Mouse (Mus musculus): ENCODE data around the gene Lif. TPM values are rescaled to one million over a fixed set of nuclear protein-coding genes. Genes with fewer than 3 reads are reported as not detected.

The Lif gene
- polyA plus RNA-seq, 1 experiment from 2014 or later, result 0.30 TPM

GRCm38 (mm10) chr11:4299191-4299590 is 41.8 kb downstream of the Lif start:
- Histone ChIP-seq H3K27me3 (ENCODE audit: control insufficient read depth, insufficient read depth, low read length) (no peaks in the 10 kb centered on the region), H3K36me3 (ENCODE audit: control insufficient read depth, insufficient read depth, low read length) (no peaks in the 10 kb centered on the region), H3K9ac (replicated peaks; ENCODE audit: low read depth, low read length) (no peak overlapping the region), H3K4me3 (ENCODE audit: low read depth, low read length) (no peak overlapping the region), H3K4me2 (replicated peaks; ENCODE audit: low read depth, low read length) (no peak overlapping the region), H3K27ac (ENCODE audit: low read length) (no peak overlapping the region), H3K9me3 (ENCODE audit: control insufficient read depth, low read depth, low read length) (no peaks in the 10 kb centered on the region), H3K4me1 (ENCODE audit: control insufficient read depth, insufficient read depth, low read length) (peaks cover 8% of the 10 kb centered on the region; the same call in 1 of the 2 replicates)
- no peak for ATAC-seq (ENCODE audit: insufficient number of reproducible peaks, insufficient read depth, low FRiP score, low read depth)
- 33% methylated on average over 12 of the region's 12 CpGs for WGBS

GRCm38 (mm10) chr11:4299735-4300474 is 42.5 kb downstream of the Lif start:
- no peaks in the 10 kb centered on the region for H3K36me3 ChIP-seq (ENCODE audit: control insufficient read depth, insufficient read depth, low read length)
- H3K4me1 ChIP-seq (ENCODE audit: control insufficient read depth, insufficient read depth, low read length), result peaks cover 8% of the 10 kb centered on the region; the same call in 1 of the 2 replicates
- no peak overlapping the region for H3K4me2 ChIP-seq (replicated peaks; ENCODE audit: low read depth, low read length)
- no peak overlapping the region for H3K4me3 ChIP-seq (ENCODE audit: low read depth, low read length)
- H3K27me3 ChIP-seq (ENCODE audit: control insufficient read depth, insufficient read depth, low read length), result no peaks in the 10 kb centered on the region
- H3K27ac ChIP-seq (ENCODE audit: low read length), result no peak overlapping the region
- no peaks in the 10 kb centered on the region for H3K9me3 ChIP-seq (ENCODE audit: control insufficient read depth, low read depth, low read length)
- WGBS, result 68% methylated on average over 14 of the region's 14 CpGs
- ATAC-seq (ENCODE audit: insufficient number of reproducible peaks, insufficient read depth, low FRiP score, low read depth), result no peak
- H3K9ac ChIP-seq (replicated peaks; ENCODE audit: low read depth, low read length), result no peak overlapping the region

- ATAC-seq (ENCODE audit: insufficient number of reproducible peaks, insufficient read depth, low FRiP score, low read depth), result no peak
- H3K27ac ChIP-seq (ENCODE audit: low read length), result no peak overlapping the region
Observed at GRCm38 (mm10) chr11:4300683-4301082, 43.3 kb downstream of the Lif start.

GRCm38 (mm10) chr11:4302363-4302913 is 45.1 kb downstream of the Lif start:
- Histone ChIP-seq H3K27ac (ENCODE audit: low read length) (peak overlapping the region; percentile 7; the same call in 1 of the 2 replicates), H3K9me3 (ENCODE audit: control insufficient read depth, low read depth, low read length) (no peaks in the 10 kb centered on the region), H3K4me3 (ENCODE audit: low read depth, low read length) (no peak overlapping the region), H3K4me1 (ENCODE audit: control insufficient read depth, insufficient read depth, low read length) (peaks cover 3% of the 10 kb centered on the region; the same call in 1 of the 2 replicates), H3K27me3 (ENCODE audit: control insufficient read depth, insufficient read depth, low read length) (no peaks in the 10 kb centered on the region), H3K4me2 (replicated peaks; ENCODE audit: low read depth, low read length) (no peak overlapping the region), H3K9ac (replicated peaks; ENCODE audit: low read depth, low read length) (no peak overlapping the region), H3K36me3 (ENCODE audit: control insufficient read depth, insufficient read depth, low read length) (no peaks in the 10 kb centered on the region)
- 24% methylated on average over 5 of the region's 5 CpGs for WGBS
- ATAC-seq (ENCODE audit: insufficient number of reproducible peaks, insufficient read depth, low FRiP score, low read depth), result peak; percentile 33; the same call in 1 of the 2 replicates

More at GRCm38 (mm10) chr11:4300683-4301082, 43.3 kb downstream of the Lif start:
- peaks cover 3% of the 10 kb centered on the region; the same call in 1 of the 2 replicates for H3K4me1 ChIP-seq (ENCODE audit: control insufficient read depth, insufficient read depth, low read length)
- H3K27me3 ChIP-seq (ENCODE audit: control insufficient read depth, insufficient read depth, low read length), result no peaks in the 10 kb centered on the region
- H3K9ac ChIP-seq (replicated peaks; ENCODE audit: low read depth, low read length), result no peak overlapping the region
- no peaks in the 10 kb centered on the region for H3K36me3 ChIP-seq (ENCODE audit: control insufficient read depth, insufficient read depth, low read length)
- H3K4me3 ChIP-seq (ENCODE audit: low read depth, low read length), result no peak overlapping the region
- no peak overlapping the region for H3K4me2 ChIP-seq (replicated peaks; ENCODE audit: low read depth, low read length)
- H3K9me3 ChIP-seq (ENCODE audit: control insufficient read depth, low read depth, low read length), result no peaks in the 10 kb centered on the region
- WGBS, result 82% methylated on average over 3 of the region's 3 CpGs

- WGBS, result 57% methylated on average over 9 of the region's 9 CpGs
- H3K27ac ChIP-seq (ENCODE audit: low read length), result no peak overlapping the region; the same call in 1 of the 2 replicates
- no peak for ATAC-seq (ENCODE audit: insufficient number of reproducible peaks, insufficient read depth, low FRiP score, low read depth)
Observed at GRCm38 (mm10) chr11:4303033-4303432, 45.7 kb downstream of the Lif start.

GRCm38 (mm10) chr11:4304203-4304602 is 46.8 kb downstream of the Lif start:
- Histone ChIP-seq H3K4me2 (replicated peaks; ENCODE audit: low read depth, low read length) (no peak overlapping the region), H3K36me3 (ENCODE audit: control insufficient read depth, insufficient read depth, low read length) (no peaks in the 10 kb centered on the region), H3K9ac (replicated peaks; ENCODE audit: low read depth, low read length) (no peak overlapping the region), H3K27ac (ENCODE audit: low read length) (no peak overlapping the region), H3K4me1 (ENCODE audit: control insufficient read depth, insufficient read depth, low read length) (peaks cover 11% of the 10 kb centered on the region), H3K27me3 (ENCODE audit: control insufficient read depth, insufficient read depth, low read length) (no peaks in the 10 kb centered on the region), H3K4me3 (ENCODE audit: low read depth, low read length) (no peak overlapping the region), H3K9me3 (ENCODE audit: control insufficient read depth, low read depth, low read length) (no peaks in the 10 kb centered on the region)
- no peak for ATAC-seq (ENCODE audit: insufficient number of reproducible peaks, insufficient read depth, low FRiP score, low read depth)
- 79% methylated on average over 4 of the region's 4 CpGs for WGBS

More at GRCm38 (mm10) chr11:4303033-4303432, 45.7 kb downstream of the Lif start:
- no peaks in the 10 kb centered on the region for H3K9me3 ChIP-seq (ENCODE audit: control insufficient read depth, low read depth, low read length)
- H3K4me3 ChIP-seq (ENCODE audit: low read depth, low read length), result no peak overlapping the region
- peaks cover 3% of the 10 kb centered on the region; the same call in 1 of the 2 replicates for H3K4me1 ChIP-seq (ENCODE audit: control insufficient read depth, insufficient read depth, low read length)
- no peaks in the 10 kb centered on the region for H3K36me3 ChIP-seq (ENCODE audit: control insufficient read depth, insufficient read depth, low read length)
- H3K4me2 ChIP-seq (replicated peaks; ENCODE audit: low read depth, low read length), result no peak overlapping the region
- H3K27me3 ChIP-seq (ENCODE audit: control insufficient read depth, insufficient read depth, low read length), result no peaks in the 10 kb centered on the region
- no peak overlapping the region for H3K9ac ChIP-seq (replicated peaks; ENCODE audit: low read depth, low read length)

- no peak overlapping the region for H3K4me3 ChIP-seq (ENCODE audit: low read depth, low read length)
- WGBS, result 95% methylated on average over 4 of the region's 4 CpGs
- ATAC-seq (ENCODE audit: insufficient number of reproducible peaks, insufficient read depth, low FRiP score, low read depth), result no peak
Observed at GRCm38 (mm10) chr11:4305090-4305489, 47.7 kb downstream of the Lif start.

GRCm38 (mm10) chr11:4306086-4306485 is 48.7 kb downstream of the Lif start:
- H3K9ac ChIP-seq (replicated peaks; ENCODE audit: low read depth, low read length), result no peak overlapping the region
- peaks cover 11% of the 10 kb centered on the region for H3K4me1 ChIP-seq (ENCODE audit: control insufficient read depth, insufficient read depth, low read length)
- no peak overlapping the region for H3K4me2 ChIP-seq (replicated peaks; ENCODE audit: low read depth, low read length)
- H3K36me3 ChIP-seq (ENCODE audit: control insufficient read depth, insufficient read depth, low read length), result no peaks in the 10 kb centered on the region
- WGBS, result 54% methylated on average over 2 of the region's 2 CpGs
- no peak for ATAC-seq (ENCODE audit: insufficient number of reproducible peaks, insufficient read depth, low FRiP score, low read depth)
- H3K9me3 ChIP-seq (ENCODE audit: control insufficient read depth, low read depth, low read length), result no peaks in the 10 kb centered on the region
- H3K27ac ChIP-seq (ENCODE audit: low read length), result no peak overlapping the region
- H3K4me3 ChIP-seq (ENCODE audit: low read depth, low read length), result no peak overlapping the region
- H3K27me3 ChIP-seq (ENCODE audit: control insufficient read depth, insufficient read depth, low read length), result no peaks in the 10 kb centered on the region

More at GRCm38 (mm10) chr11:4305090-4305489, 47.7 kb downstream of the Lif start:
- H3K9me3 ChIP-seq (ENCODE audit: control insufficient read depth, low read depth, low read length), result no peaks in the 10 kb centered on the region
- no peak overlapping the region for H3K27ac ChIP-seq (ENCODE audit: low read length)
- no peak overlapping the region for H3K9ac ChIP-seq (replicated peaks; ENCODE audit: low read depth, low read length)
- no peaks in the 10 kb centered on the region for H3K36me3 ChIP-seq (ENCODE audit: control insufficient read depth, insufficient read depth, low read length)
- no peak overlapping the region for H3K4me2 ChIP-seq (replicated peaks; ENCODE audit: low read depth, low read length)
- H3K27me3 ChIP-seq (ENCODE audit: control insufficient read depth, insufficient read depth, low read length), result no peaks in the 10 kb centered on the region
- peaks cover 11% of the 10 kb centered on the region for H3K4me1 ChIP-seq (ENCODE audit: control insufficient read depth, insufficient read depth, low read length)
